Mouse (Mus musculus) liver (tissue): ENCODE results near the gene Pla2g5.
"Not testable (repeated sequence)": the region's sequence is repeated elsewhere in the genome, so short reads cannot be mapped to it uniquely, and the experiment has no call there.

Experiments used
- DNase-seq: peaks from one replicate; pipeline ENCODE4 v3.0.0-alpha.2; 2020; ENCODE audit warnings: mixed read lengths

Pla2g5 gene

GRCm38 (mm10) chr4:138863344-138863998 lies at the start of gene Pla2g5:
Gene Pla2g5 (minus strand): TSS chr4:138863482.
- no peak for DNase-seq

- no peak for DNase-seq
These were observed 42.5 kb upstream of the Pla2g5 start for GRCm38 (mm10) chr4:138905624-138906337.

GRCm38 (mm10) chr4:138899361-138899760 lies 36.1 kb upstream of the Pla2g5 start:
- DNase-seq, result no peak

DNA sequence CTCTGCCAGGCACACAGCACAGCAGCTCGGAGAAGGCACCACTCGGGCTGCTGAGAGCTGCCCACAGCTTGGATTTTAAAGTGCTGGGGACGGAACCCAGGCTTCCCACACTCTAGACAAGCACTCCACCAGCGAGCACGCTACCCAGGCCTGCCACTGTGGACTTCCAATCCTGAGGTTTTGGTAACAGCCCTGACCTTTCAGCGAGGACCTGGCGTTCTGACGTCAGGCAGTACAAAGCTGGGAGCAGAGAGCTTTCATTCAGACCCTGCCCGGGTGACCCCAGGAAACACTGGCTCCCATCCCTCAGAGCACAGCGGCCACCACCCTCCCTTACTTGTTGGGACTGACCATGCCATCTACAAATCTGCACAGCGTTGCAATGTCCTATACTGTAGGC lies 30.5 kb upstream of the Pla2g5 start:
- DNase-seq, result not testable (repeated sequence)

DNA sequence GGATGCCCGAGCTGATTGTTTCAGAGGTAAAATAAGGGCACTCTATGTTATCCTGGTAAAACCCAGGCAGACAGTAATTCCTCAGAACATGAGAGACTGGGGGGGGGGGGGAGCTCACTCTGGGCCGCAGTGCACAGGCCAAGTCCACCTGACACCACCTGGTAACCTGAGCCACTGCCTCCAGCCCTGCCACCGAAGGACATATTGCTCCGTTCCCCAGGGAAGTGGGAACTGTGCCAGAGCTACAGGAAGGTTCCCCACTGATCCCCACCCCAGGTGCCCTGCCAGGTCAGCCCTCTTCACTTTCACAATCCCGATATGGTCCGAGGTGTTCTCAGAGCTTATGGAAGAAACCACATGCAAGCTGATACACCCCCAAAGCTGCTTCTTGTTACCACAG lies 29.4 kb upstream of the Pla2g5 start:
- DNase-seq, result no peak

DNA sequence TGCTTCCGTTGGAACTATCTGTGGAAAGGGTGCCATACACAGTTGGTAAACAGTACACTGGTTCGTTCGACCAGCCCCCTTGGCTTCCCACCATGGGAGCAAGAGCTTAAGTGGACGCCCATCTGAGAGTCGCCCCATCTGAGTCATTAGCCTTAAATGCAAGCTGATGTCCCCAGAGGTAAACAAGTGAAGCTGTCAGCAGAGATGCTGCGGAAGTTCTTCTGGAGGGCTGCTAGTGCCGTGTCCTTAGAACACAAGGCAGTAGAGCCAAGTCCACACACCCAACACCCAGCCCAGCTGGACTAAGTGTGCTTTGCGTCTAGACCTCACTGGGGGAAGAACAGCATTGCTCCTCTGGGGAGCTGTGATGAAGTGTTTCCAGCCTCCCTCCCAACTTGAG lies 26.4 kb upstream of the Pla2g5 start:
- no peak for DNase-seq

GRCm38 (mm10) chr4:138889165-138889564 lies 25.9 kb upstream of the Pla2g5 start:
- DNase-seq, result no peak

- peak; percentile 77 for DNase-seq
These were observed 21.0 kb upstream of the Pla2g5 start for GRCm38 (mm10) chr4:138884261-138884660.

GRCm38 (mm10) chr4:138882179-138882578 lies 18.9 kb upstream of the Pla2g5 start:
- DNase-seq, result no peak

- no peak for DNase-seq
These were observed 17.7 kb upstream of the Pla2g5 start for GRCm38 (mm10) chr4:138880811-138881584.

- DNase-seq, result no peak
These were observed 16.5 kb upstream of the Pla2g5 start for GRCm38 (mm10) chr4:138879808-138880207.

GRCm38 (mm10) chr4:138878783-138879182 lies 15.5 kb upstream of the Pla2g5 start:
- DNase-seq, result no peak

GRCm38 (mm10) chr4:138877731-138878130 lies 14.4 kb upstream of the Pla2g5 start, which contains the start of gene Pla2g2e:
Gene Pla2g2e (plus strand): TSS chr4:138877942.
- DNase-seq, result no peak

DNA sequence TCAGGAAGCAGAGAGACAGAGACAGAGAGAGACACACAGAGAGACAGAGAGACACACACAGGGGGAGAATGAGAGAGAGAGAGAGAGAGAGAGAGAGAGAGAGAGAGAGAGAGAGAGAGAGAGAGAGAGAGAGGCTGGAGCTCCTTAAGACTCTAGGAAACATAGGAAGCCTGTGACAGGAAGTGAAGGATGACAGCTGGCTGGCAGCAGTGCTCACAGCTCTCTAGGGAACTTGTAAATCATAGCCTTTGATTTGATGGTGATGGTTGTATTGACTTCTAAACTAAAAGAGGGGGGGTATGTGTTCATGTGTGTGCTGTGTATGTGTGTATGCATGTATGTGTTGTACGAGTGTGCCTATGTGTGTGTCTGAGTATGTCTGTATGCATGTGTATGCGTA lies 12.7 kb upstream of the Pla2g5 start:
- no peak for DNase-seq

DNA sequence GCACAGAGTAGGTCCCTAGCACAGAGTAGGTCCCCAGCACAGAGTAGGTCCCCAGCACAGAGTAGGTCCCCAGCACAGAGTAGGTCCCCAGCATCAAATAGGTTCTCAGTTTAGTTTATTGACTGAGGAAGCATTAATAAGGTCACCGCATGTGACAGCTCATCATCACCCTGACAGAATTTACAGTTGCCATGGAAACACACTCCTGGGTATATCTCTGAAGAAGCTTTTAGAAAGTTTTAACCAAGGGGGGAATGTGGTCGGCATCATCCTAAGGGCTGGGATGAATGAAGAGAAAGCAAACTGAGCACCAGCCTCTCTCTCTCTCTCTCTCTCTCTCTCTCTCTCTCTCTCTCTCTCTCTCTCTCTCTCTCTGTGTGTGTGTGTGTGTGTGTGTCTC lies 12.0 kb upstream of the Pla2g5 start:
- not testable (repeated sequence) for DNase-seq

DNA sequence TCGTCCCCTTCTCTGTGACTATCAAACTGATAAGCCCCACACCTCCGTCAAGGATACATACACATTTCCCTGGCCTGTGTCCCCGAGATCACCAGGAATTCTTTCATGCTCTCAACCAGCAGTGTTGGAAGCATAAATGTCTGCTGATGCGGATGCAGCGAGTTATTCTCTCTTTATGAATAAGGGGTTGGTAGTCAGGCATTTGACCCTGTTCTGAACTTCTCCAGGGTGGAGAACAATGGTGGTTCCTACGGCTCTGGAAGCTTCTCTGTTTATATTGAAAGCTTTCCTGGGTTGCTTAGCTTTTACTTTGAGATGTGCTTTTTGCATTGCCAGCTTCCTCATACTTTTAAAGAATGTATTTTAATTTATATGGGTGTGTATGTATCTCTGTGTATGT lies 10.6 kb upstream of the Pla2g5 start, which contains the start of gene Gm13030:
Gene Gm13030, minus strand, starts transcription at position 101 of the 400 bp plus-strand sequence.
- DNase-seq, result no peak

GRCm38 (mm10) chr4:138868666-138869065 lies 5.4 kb upstream of the Pla2g5 start:
- DNase-seq, result no peak

GRCm38 (mm10) chr4:138866413-138866812 lies 3.1 kb upstream of the Pla2g5 start:
- peak; percentile 61 for DNase-seq

- no peak for DNase-seq
These were observed 2.7 kb upstream of the Pla2g5 start for GRCm38 (mm10) chr4:138865991-138866390.

DNA sequence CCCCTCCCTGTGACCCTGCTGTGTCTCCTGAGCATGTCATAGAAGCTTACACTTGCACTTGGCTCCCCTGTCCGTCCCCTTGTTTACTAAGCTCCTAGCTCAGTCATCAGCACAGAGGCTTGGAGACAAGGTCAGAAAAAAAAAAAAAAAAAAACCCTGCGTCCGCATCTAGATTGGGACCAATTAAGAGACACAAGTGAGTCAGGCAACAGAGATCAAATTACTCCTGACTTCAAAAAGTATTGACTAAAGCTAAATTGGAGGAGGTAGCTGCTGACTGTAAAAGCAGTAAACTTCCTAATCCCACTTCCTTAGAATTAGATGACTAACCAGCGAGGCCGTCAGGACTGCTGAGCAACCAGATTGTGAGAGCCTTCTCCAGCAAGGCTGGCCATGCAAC lies 1.8 kb upstream of the Pla2g5 start:
- DNase-seq, result no peak

DNA sequence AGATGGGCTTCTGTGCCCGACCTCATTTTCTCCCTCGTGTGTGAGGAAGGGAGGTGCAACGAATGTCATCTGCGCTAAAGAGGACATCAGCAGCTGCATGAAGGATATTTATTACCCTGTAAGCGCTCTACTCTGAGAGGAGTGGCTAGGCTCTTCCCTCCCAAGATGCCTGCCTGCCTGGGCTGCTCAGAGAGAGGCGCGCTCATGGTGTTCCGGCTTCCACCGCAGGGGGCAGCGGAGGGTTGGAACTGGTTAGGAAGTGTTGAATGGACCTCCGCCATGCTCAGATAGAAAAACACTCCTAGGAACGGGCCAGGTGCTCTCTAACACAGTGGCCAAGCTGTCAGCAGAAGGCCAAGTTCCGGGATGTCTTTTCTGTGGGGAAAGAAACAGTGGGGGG lies 3.6 kb downstream of the Pla2g5 start:
- DNase-seq, result peak; percentile 64

DNA sequence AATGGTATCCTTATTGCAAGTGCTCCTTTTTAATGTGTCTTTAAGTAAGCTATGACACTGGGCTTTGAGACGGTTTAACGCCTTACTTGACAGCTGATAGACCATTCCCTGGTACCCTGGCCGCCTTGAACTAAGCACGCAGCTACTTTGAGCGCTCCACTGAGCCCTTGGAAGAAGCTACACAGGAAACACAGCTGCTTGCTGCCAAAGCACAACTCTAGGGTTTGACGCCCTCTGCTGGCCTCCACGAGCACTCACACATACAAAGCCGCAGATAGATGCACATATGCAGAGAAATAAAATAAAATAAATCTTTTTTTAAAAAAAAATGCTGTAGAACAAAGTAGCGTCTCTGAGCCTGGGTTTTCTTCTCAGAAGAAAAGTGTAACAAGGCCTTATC lies 4.0 kb downstream of the Pla2g5 start:
- peak; percentile 25 for DNase-seq

- no peak for DNase-seq
These were observed 4.8 kb downstream of the Pla2g5 start for GRCm38 (mm10) chr4:138858446-138858845.

- DNase-seq, result no peak
These were observed 5.7 kb downstream of the Pla2g5 start for GRCm38 (mm10) chr4:138857576-138857975.
